Mouse (Mus musculus) v-Abl transformed pro-B cells (cell line): Measurements from ENCODE around the gene 1110051M20Rik.

Source experiments
- in situ Hi-C, 2 experiments: fragments of 400-800 bp; cut with MboI; formaldehyde crosslinking; loops; one replicate each; pipeline ENCODE4 v1.15.1; 2025; ENCODE audit not compliant: unreplicated experiment in 2 of 2

1110051M20Rik gene

DNA sequence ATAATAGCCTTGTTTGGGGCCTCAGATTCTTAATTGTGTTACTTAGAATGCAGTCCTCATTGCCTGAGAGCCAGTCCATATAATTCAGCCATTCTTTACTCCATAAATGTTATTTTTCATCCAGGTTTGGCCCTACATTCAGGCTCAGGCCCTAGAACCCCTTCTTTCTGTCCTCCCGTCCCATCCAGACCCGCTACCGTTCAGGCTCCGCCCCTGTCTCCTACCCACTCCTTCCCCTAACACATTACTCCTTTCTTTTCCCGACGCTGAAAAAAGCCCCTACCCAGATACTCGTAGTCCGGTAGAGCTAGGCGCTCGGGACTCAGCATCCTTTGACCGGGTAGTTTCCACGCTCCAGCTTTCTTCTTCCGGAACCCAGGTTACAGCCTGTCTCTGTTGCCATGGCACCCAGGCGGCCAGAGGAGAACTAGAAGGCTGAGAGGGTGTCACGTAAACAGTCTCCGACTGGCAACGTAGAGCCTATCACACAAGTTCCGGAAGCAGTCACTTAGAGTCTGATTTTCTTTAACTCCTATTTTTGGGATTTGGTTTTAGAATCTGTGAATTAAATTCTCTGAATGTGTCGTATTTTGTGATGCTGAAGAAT is at the start of gene 1110051M20Rik:
Gene 1110051M20Rik, minus strand, starts transcription at position 419 of the 607 bp plus-strand sequence.
- in situ Hi-C loops, result no loop called here

GRCm38 (mm10) chr2:91493981-91494380 is 49.5 kb upstream of the 1110051M20Rik start:
- in situ Hi-C loops, result loop anchor here in 1 of 2 experiments (25.0 kb wide), 1 partner anchor 632 kb away; no protein-coding TSS in a partner anchor

DNA sequence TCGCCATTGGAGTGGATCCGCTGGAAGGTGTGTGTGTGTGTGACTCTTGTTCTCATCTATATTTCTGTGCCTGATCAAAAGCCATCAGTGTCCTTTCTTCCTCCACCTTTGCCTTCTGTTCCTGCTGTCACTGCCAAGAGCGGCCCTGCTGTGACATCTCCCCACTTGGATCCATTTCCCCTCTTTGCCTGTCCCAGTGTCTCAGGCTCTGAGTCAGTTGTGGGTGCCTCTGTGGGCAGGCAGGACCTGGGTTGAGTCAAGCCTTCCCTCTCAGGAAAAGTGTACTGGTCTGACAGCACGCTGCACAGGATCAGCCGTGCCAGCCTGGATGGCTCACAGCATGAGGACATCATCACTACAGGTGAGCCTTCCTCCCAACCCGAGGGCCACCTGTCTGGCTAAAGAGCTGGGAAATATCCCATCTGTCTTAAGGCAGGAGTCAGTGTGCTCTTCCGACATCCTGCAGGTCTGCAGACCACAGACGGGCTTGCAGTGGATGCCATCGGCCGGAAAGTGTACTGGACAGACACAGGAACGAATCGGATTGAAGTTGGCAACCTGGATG is 47.6 kb upstream of the 1110051M20Rik start:
- in situ Hi-C loops, result loop anchor here in 1 of 2 experiments (25.0 kb wide), 1 partner anchor 630 kb away; no protein-coding TSS in a partner anchor

- in situ Hi-C loops, result loop anchor here (10.0 to 25.0 kb wide), 2 partner anchors 372 to 625 kb away; partner anchors contain the start of gene Mybpc3 (in 2 of the 2)
Measured at GRCm38 (mm10) chr2:91487295-91487694, 42.8 kb upstream of the 1110051M20Rik start.

DNA sequence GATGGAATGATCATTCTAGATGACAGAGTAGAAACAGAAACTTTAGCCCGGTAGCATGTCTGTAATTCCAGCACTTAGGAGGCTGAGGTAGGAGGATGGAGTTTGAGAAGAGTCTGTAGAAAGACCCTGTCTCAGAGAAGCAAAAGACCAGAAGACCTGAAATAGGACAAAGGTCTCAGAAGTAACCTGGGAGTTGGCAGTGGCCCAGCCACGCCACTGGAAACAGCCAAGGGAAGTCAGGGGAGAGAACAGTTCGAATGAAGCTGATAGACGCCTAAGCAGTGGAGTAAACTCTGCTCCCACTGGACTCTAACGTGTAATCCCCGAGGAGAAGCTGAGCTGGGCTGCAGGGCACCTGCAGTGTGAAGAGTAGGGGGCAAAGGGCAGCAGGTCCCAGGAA is 40.8 kb upstream of the 1110051M20Rik start:
- in situ Hi-C loops, result loop anchor here (10.0 to 25.0 kb wide), 2 partner anchors 370 to 623 kb away; partner anchors contain the start of gene Mybpc3 (in 2 of the 2)

GRCm38 (mm10) chr2:91484698-91485097 is 40.2 kb upstream of the 1110051M20Rik start:
- in situ Hi-C loops, result loop anchor here (5.0 to 25.0 kb wide), 4 partner anchors 197 to 622 kb away; partner anchors contain the start of gene Mybpc3 (in 2 of the 2)

DNA sequence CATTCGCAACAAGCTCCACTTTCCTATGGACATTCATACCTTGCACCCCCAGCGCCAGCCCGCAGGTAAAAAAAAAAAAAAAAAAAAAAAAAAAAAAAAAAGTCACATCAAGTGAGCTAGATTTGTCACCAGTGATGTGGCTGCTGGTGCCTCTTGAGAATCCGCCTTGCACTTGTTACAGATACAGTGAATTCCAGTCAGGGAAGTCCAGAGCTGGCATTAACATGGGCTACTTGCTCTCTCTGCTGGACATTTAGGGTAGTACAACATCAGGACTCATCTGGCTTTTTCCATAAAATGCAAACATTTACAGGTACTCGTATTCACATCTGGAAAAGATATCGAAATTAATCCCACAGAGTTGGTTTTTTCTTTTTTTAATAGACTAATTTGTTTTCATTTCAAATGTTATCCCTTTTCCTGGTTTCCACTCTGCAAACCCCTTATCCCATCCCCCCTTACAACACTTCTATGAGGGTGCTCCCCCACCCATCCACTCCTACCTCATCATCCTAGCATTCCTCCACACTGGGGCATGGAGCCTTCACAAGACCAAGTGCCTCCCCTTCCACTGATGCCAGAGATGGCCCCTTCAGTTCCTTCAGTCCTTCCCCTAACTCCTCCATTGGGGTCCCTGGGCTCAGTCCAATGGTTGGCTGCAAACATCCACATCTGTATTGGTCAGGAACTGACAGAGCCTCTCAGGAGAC is 36.5 kb upstream of the 1110051M20Rik start:
- in situ Hi-C loops, result loop anchor here (5.0 to 25.0 kb wide), 4 partner anchors 194 to 619 kb away; partner anchors contain the start of gene Mybpc3 (in 2 of the 2)

- in situ Hi-C loops, result loop anchor here (5.0 to 25.0 kb wide), 4 partner anchors 193 to 618 kb away; partner anchors contain the start of gene Mybpc3 (in 2 of the 2)
Measured at GRCm38 (mm10) chr2:91480399-91480801, 35.9 kb upstream of the 1110051M20Rik start.

- in situ Hi-C loops, result loop anchor here in 1 of 2 experiments (25.0 kb wide), 1 partner anchor 615 kb away; no protein-coding TSS in a partner anchor
Measured at GRCm38 (mm10) chr2:91476841-91477240, 32.3 kb upstream of the 1110051M20Rik start.

DNA sequence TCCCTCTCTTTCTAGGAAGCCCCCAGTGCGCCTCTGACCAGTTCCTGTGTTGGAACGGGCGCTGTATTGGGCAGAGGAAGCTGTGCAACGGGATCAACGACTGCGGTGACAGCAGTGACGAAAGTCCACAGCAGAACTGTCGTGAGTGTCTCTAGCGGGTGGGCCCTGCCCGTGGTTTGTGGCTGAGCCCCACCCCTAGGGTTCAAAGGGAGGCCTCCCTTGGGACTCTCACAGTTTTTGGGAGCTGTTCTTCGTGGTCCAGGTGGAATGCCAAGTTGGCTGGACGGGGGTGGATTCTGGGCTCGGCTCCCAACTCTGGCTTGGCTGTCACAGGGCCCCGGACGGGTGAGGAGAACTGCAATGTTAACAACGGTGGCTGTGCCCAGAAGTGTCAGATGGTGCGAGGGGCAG is 31.8 kb upstream of the 1110051M20Rik start:
- in situ Hi-C loops, result loop anchor here in 1 of 2 experiments (25.0 kb wide), 1 partner anchor 614 kb away; no protein-coding TSS in a partner anchor

DNA sequence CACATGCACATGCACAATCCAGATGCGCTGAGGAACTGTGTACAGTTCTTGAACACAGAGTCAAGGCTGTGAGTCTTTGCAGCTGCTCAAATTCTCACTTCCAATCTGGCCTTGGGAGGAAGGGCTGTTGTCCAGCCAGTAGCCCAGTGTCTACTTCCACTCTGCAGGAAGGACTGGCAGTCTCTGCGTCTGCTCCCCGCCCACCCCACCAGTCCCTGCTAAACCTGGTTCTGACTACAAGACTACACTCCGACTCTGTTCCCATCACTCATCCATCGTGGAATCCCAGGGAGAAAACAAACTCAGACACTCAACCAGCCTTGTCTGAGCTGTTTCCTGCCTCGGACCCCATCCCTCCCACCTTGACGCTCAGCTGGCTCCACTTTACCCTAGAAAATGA is 31.3 kb upstream of the 1110051M20Rik start:
- in situ Hi-C loops, result loop anchor here in 1 of 2 experiments (25.0 kb wide), 1 partner anchor 613 kb away; no protein-coding TSS in a partner anchor

DNA sequence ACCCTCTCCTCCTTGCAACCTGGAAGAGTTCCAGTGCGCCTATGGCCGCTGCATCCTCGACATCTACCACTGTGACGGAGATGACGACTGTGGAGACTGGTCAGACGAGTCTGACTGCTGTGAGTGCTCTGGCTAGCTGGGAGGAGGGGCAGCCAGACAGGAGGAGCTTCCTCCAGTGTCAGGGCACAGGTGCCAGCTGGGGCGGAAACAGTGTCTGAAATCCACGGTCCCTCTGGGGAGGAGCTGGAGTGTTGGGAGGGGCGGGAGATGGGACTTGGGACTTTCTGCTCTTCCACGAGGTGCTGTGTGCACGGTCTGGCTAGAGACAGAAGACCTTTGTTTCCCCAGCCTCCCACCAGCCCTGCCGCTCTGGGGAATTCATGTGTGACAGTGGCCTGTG is 29.9 kb upstream of the 1110051M20Rik start:
- in situ Hi-C loops, result no loop called here

DNA sequence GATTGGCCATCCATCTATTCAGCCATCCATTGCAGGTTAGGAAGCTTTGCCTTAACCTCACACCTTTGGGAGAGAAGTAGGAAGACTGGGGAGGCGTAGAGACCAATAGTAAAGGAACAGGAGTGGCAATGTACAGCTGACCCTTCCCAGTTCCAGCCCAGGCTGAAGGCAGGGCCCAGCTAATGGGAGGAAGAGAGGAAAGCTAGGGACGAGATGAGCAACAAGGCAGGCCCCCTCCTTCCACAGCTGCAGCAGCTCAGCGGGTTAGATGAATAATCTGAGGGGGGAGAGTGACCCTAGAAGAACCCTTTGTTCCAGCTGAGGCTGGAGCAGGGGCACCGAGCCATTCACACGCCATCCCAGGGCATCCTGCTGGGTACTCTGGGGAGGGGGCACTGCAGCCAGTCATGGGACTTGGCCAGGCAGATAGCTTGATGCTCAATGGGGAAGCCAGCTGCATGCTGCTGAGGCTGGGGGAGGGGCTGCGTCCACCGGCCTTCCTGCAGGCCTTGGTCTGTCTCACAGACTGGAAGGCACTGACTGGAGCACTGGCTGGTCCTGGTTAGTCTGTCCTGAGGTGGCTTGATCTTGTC is 25.6 kb upstream of the 1110051M20Rik start:
- in situ Hi-C loops, result no loop called here

DNA sequence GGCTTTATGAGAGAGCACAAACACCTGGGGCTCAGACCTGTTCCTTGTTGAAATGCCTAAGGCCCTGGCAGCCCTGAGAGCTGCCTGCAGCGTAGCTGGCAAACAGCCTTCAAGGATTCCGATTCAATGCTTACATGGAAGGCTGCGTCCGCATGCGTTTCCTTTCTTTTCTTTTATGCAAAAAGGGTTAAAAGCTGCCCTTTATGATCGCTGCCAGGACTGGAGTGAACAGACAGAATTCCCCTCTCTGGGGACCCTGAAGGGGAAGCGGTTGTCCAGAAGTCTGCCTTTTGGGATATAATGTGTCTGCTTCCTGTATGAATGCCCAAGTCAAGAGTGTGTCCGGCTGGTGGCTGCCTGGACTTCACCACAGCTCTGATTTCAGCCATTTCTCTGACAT is 23.1 kb upstream of the 1110051M20Rik start:
- in situ Hi-C loops, result no loop called here

- in situ Hi-C loops, result no loop called here
Measured at GRCm38 (mm10) chr2:91465934-91466333, 21.4 kb upstream of the 1110051M20Rik start.

DNA sequence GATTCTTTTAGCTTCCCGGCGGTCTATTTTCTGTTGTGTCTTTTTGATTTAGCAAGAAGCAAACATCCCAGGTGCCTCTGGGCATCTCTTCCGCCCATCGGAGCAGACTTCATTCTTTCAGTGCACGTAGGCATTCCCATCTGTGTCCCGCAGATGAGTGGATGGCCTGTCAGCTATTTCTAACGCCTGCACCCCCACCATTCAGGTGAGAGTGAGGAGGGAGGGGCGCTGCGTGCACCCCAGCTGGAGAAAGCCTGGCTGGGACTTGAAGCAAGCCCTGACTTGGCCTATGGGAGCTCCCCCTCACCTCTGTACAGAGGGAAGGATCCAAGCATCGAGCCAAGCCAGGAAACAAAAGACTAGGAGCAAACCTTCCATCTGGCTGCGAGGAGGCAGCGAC is 18.2 kb upstream of the 1110051M20Rik start:
- in situ Hi-C loops, result no loop called here

DNA sequence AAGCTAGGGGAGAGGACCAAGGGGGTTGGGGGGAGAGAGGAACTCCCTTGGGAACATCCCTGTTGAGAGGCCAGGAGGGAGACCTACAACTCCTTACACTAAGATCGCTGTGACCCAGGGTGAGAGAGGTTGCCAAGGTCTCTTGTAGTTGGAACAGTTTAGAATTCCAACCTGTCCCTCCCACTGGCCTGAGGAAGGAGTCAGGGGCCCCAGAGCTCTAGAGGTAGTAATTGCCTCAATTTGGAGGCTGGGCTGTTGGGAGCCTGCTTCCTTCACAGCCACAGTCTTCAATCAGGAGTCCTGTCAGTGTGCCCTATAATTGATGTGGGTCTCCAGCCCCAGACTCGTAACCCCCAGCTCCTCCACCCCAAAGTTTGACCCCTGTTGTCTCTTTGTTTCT is 17.7 kb upstream of the 1110051M20Rik start:
- in situ Hi-C loops, result no loop called here

DNA sequence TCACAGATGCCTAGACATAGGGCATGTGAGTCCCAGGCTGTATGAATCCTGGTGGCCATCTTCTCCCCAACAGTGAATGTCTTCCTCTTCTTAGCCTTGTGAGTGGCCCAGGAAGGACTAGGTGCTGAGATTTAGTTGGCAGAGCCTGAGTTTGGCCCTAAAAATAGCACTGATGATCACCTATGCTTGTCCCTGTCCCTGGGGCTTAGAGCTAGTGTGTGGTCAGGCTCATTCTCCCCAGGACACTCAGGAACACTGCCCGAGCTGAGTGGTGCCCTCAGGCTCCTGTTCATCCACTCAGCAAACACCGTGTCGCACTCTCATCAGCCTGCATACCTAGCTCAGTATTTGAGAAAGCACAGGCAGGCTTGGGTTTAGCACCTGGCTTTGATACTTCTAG is 16.8 kb upstream of the 1110051M20Rik start:
- in situ Hi-C loops, result no loop called here

DNA sequence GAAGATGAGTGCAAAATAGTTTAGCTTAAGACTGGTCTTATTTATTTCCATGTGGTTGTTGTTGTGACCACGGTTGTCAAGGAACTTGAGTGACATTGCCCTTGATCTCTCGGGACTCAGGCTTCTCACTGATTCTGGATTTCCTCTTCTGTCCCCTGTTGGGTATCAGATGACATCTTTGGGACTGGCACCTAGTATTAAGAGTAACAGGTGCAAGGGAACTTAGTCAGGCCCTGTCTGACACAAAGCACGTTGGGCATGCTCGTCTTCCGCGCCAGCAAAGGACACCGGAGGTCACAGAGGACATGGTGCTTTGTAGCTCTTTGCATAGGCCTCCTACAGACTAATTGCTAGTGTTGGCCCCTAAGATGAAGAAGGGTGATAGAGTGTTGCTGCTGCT is 16.3 kb upstream of the 1110051M20Rik start:
- in situ Hi-C loops, result no loop called here

- in situ Hi-C loops, result no loop called here
Measured at GRCm38 (mm10) chr2:91460076-91460475, 15.6 kb upstream of the 1110051M20Rik start.
